Mouse (Mus musculus): ENCODE results near the gene Pitpnc1.

Pitpnc1 gene

GRCm38 (mm10) chr11:107441050-107441449, 29.4 kb downstream of the Pitpnc1 start:
- no peak for DNase-seq

- DNase-seq = no peak
These were observed 32.4 kb downstream of the Pitpnc1 start for GRCm38 (mm10) chr11:107438140-107438539.

GRCm38 (mm10) chr11:107437723-107438122, 32.8 kb downstream of the Pitpnc1 start:
- DNase-seq = no peak

- no peak for DNase-seq
These were observed 34.6 kb downstream of the Pitpnc1 start for GRCm38 (mm10) chr11:107435776-107436449.

- no peak for DNase-seq
These were observed 39.1 kb downstream of the Pitpnc1 start for GRCm38 (mm10) chr11:107431197-107431965.

- DNase-seq = no peak
These were observed 42.5 kb downstream of the Pitpnc1 start for GRCm38 (mm10) chr11:107428011-107428410.

GRCm38 (mm10) chr11:107424176-107424575, 46.3 kb downstream of the Pitpnc1 start:
- DNase-seq = no peak

GRCm38 (mm10) chr11:107422356-107422754, 48.1 kb downstream of the Pitpnc1 start:
- DNase-seq = no peak

- no peak for DNase-seq
These were observed 48.6 kb downstream of the Pitpnc1 start for GRCm38 (mm10) chr11:107421751-107422355.

GRCm38 (mm10) chr11:107419925-107420324, 50.6 kb downstream of the Pitpnc1 start:
- DNase-seq = no peak

- peak; percentile 63 to 67 for DNase-seq
These were observed 53.4 kb downstream of the Pitpnc1 start for GRCm38 (mm10) chr11:107417041-107417583.

GRCm38 (mm10) chr11:107416561-107416926, 54.0 kb downstream of the Pitpnc1 start:
- DNase-seq = no peak

- DNase-seq = no peak
These were observed 54.5 kb downstream of the Pitpnc1 start for GRCm38 (mm10) chr11:107415901-107416560.

- no peak for DNase-seq
These were observed 55.3 kb downstream of the Pitpnc1 start for GRCm38 (mm10) chr11:107414996-107415747.

GRCm38 (mm10) chr11:107413251-107413655, 57.2 kb downstream of the Pitpnc1 start:
- DNase-seq = no peak

GRCm38 (mm10) chr11:107412128-107412527, 58.4 kb downstream of the Pitpnc1 start:
- DNase-seq = no peak

- DNase-seq = no peak
These were observed 58.9 kb downstream of the Pitpnc1 start for GRCm38 (mm10) chr11:107411576-107411975.

- no peak for DNase-seq
These were observed 59.7 kb downstream of the Pitpnc1 start for GRCm38 (mm10) chr11:107410804-107411203.

- no peak for DNase-seq
These were observed 60.3 kb downstream of the Pitpnc1 start for GRCm38 (mm10) chr11:107410090-107410732.

- no peak for DNase-seq
These were observed 61.6 kb downstream of the Pitpnc1 start for GRCm38 (mm10) chr11:107408886-107409285.

- DNase-seq = no peak
These were observed 62.8 kb downstream of the Pitpnc1 start for GRCm38 (mm10) chr11:107407698-107408097.

Data from spleen, adult 18-20 months (tissue).